Mouse (Mus musculus): ENCODE results near the gene Mdfi. TPM values are rescaled to one million over a fixed set of nuclear protein-coding genes. Genes with fewer than 3 reads are reported as not detected.

Mdfi gene
- 38.7 and 47.6 TPM in 2 replicates for polyA plus RNA-seq (2012; rRNA removed)

GRCm38 (mm10) chr17:47834482-47834767 is at the start of gene Mdfi:
Gene Mdfi, minus strand, starts transcription at chr17:47834691.

Other genes with a start within 250 kb of the Mdfi start
- 4.2 and 4.4 TPM in 2 replicates for gene Bysl, start 223.2 kb downstream of the Mdfi start, polyA plus RNA-seq (2012; rRNA removed)
- gene Med20, start 223.1 kb downstream of the Mdfi start, polyA plus RNA-seq (2012; rRNA removed) = 6.1 and 7.6 TPM in 2 replicates
- 0.04 and 0.37 TPM in 2 replicates for gene Gm20517, start 223.1 kb downstream of the Mdfi start, polyA plus RNA-seq (2012; rRNA removed)
- 2.7 and 2.9 TPM in 2 replicates for gene Usp49, start 204.0 kb downstream of the Mdfi start, polyA plus RNA-seq (2012; rRNA removed)
- 62.9 and 80.1 TPM in 2 replicates for gene Tomm6, start 146.3 kb downstream of the Mdfi start, polyA plus RNA-seq (2012; rRNA removed)
- 16.2 and 17.1 TPM in 2 replicates for gene Frs3, start 145.7 kb downstream of the Mdfi start, polyA plus RNA-seq (2012; rRNA removed)
- 2.3 and 2.6 TPM in 2 replicates for gene Gm21981, start 140.2 kb downstream of the Mdfi start, polyA plus RNA-seq (2012; rRNA removed)
- 23.9 and 37.0 TPM in 2 replicates for gene Prickle4, start 140.0 kb downstream of the Mdfi start, polyA plus RNA-seq (2012; rRNA removed)
- gene Pgc, start 107.8 kb downstream of the Mdfi start, polyA plus RNA-seq (2012; rRNA removed) = 109,541 and 164,417 TPM in 2 replicates
- gene Tfeb, start 97.7 kb downstream of the Mdfi start, polyA plus RNA-seq (2012; rRNA removed) = 20.4 and 23.6 TPM in 2 replicates
- 104 and 106 TPM in 2 replicates for gene Foxp4, start 90.0 kb upstream of the Mdfi start, polyA plus RNA-seq (2012; rRNA removed)
- gene 1700122O11Rik, start 203.6 kb upstream of the Mdfi start, polyA plus RNA-seq (2012; rRNA removed) = not detected in 2 replicates